Mouse (Mus musculus) brain, embryonic 18.5 days (tissue): ENCODE data around the gene Snrk.
A peak's percentile ranks its signal among the peaks of the same experiment; 100 is the strongest.

Source experiments
- DNase-seq: peaks from one replicate; pipeline ENCODE4 v3.0.0-alpha.2; 2012; ENCODE audit warnings: low read depth, low spot score

Gene Snrk

GRCm38 (mm10) chr9:122117112-122117616 lies at the start of gene Snrk:
Gene Snrk, plus strand, starts transcription at chr9:122117266.
- DNase-seq = peak; percentile 74

GRCm38 (mm10) chr9:122067654-122068053 lies 49.4 kb upstream of the Snrk start:
- no peak for DNase-seq

- DNase-seq = no peak
Measured at GRCm38 (mm10) chr9:122069560-122070174, 47.4 kb upstream of the Snrk start.

GRCm38 (mm10) chr9:122073980-122074379 lies 43.1 kb upstream of the Snrk start:
- DNase-seq = no peak

- DNase-seq = no peak
Measured at GRCm38 (mm10) chr9:122074575-122074974, 42.5 kb upstream of the Snrk start.

GRCm38 (mm10) chr9:122078456-122078855 lies 38.6 kb upstream of the Snrk start:
- DNase-seq = no peak

- no peak for DNase-seq
Measured at GRCm38 (mm10) chr9:122083698-122084097, 33.4 kb upstream of the Snrk start.

- no peak for DNase-seq
Measured at GRCm38 (mm10) chr9:122084175-122084574, 32.9 kb upstream of the Snrk start.

GRCm38 (mm10) chr9:122084636-122085035 lies 32.4 kb upstream of the Snrk start:
- no peak for DNase-seq

GRCm38 (mm10) chr9:122085055-122085454 lies 32.0 kb upstream of the Snrk start:
- no peak for DNase-seq

- no peak for DNase-seq
Measured at GRCm38 (mm10) chr9:122085550-122086205, 31.4 kb upstream of the Snrk start.

- no peak for DNase-seq
Measured at GRCm38 (mm10) chr9:122087086-122087485, 30.0 kb upstream of the Snrk start.

- DNase-seq = no peak
Measured at GRCm38 (mm10) chr9:122091171-122091570, 25.9 kb upstream of the Snrk start.

GRCm38 (mm10) chr9:122091782-122092228 lies 25.3 kb upstream of the Snrk start:
- no peak for DNase-seq

- DNase-seq = no peak
Measured at GRCm38 (mm10) chr9:122094171-122094570, 22.9 kb upstream of the Snrk start.

GRCm38 (mm10) chr9:122096822-122097511 lies 20.1 kb upstream of the Snrk start:
- no peak for DNase-seq

- no peak for DNase-seq
Measured at GRCm38 (mm10) chr9:122097535-122097934, 19.5 kb upstream of the Snrk start.

GRCm38 (mm10) chr9:122100584-122101127 lies 16.4 kb upstream of the Snrk start:
- DNase-seq = no peak

GRCm38 (mm10) chr9:122101196-122101595 lies 15.9 kb upstream of the Snrk start:
- no peak for DNase-seq

GRCm38 (mm10) chr9:122103550-122104284 lies 13.3 kb upstream of the Snrk start:
- DNase-seq = no peak

GRCm38 (mm10) chr9:122104285-122104829 lies 12.7 kb upstream of the Snrk start:
- no peak for DNase-seq
